Mouse (Mus musculus): Measurements from ENCODE around the gene Rnh1. TPM values are rescaled to one million over a fixed set of nuclear protein-coding genes. Genes with fewer than 3 reads are reported as not detected.
A peak's percentile ranks its signal among the peaks of the same experiment; 100 is the strongest.

Rnh1 gene
- polyA plus RNA-seq, 1 experiment: 38.8 TPM

DNA sequence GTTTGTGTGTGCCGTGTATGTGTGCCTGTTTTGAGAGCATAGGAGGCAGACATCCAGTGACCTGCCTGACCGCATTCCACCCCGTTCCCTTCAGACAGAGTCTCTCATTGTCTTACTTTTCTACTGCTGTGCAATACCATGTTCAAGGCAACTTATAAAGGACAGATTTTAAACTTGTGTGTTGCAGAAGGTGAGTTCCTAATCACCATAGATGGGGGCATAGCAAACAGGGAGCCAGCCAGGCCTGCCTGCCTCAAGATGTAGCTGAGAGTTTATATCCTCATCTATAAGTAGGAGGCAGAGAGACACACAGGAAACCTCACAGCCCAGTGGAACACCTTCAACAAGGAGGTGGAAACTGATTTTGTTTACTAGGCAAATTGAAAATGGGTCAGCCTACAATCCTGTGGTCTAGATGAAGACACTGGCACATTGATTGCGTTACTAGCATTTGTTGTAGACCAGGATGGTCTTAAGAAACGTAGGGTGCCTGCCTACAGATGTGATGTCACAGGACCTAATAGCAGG, 730 bp upstream of the Rnh1 start:
- no peak for TF ChIP-seq POLR2A (IDR thresholded peaks at IDR 0.05; ENCODE audit: extremely low read depth, insufficient read depth, low read length)
- TF ChIP-seq CTCF (IDR thresholded peaks at IDR 0.05; ENCODE audit: extremely low read depth, insufficient read depth, low read length): no peak
- Histone ChIP-seq H3K27ac (ENCODE audit: insufficient read depth, low read length) (no peak overlapping the region), H3K4me3 (ENCODE audit: insufficient read depth, low read length) (peak overlapping the region; percentile 58; the same call in 1 of the 2 replicates), H3K4me1 (ENCODE audit: control insufficient read depth, insufficient read depth, low read length) (peaks cover 3% of the 10 kb centered on the region)

DNA sequence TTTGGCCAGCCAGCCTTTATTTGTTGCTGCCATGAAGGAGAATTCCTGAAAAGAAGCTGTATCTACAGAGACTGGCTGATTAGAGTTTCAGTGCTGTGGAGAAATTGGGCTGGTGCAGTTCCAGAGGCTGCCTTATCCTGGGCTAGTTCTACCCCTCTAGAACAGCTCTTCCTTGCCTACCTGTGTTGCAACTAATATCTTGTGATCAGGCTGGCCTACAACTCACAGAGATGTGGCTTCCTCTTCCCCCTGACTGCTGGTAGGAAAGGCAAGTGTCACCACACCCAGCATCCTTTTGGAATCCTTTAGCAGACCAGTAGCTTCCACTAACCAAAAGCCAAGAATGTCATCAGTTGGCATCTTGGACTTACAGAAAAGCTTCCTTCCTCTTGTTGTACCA, 2.8 kb downstream of the Rnh1 start:
- H3K4me1 ChIP-seq (ENCODE audit: control insufficient read depth, insufficient read depth, low read length): peaks cover 3% of the 10 kb centered on the region
- no peak overlapping the region for H3K4me3 ChIP-seq (ENCODE audit: insufficient read depth, low read length)
- TF ChIP-seq POLR2A (IDR thresholded peaks at IDR 0.05; ENCODE audit: extremely low read depth, insufficient read depth, low read length) (no peak), CTCF (IDR thresholded peaks at IDR 0.05; ENCODE audit: extremely low read depth, insufficient read depth, low read length) (no peak)
- no peak overlapping the region for H3K27ac ChIP-seq (ENCODE audit: insufficient read depth, low read length)

DNA sequence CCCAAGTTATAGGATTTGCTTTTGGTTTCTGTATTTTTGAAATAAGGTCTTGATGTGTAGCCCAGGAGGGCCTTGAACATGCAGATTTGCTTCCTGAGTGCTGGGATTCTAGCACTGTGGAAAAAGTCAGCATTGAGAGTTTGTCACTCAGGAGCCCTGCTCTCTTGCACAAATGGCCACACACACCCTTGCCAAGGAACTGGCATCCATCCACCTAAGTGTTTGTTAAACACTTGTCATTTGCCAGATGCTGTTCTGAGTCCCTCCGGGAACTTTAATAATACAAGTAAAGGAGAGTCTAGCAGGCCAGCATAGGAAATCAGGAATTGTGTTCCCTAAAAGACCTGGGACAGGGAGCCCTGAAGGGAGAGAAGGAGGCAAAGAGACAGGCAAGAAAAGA, 3.4 kb downstream of the Rnh1 start:
- TF ChIP-seq CTCF (IDR thresholded peaks at IDR 0.05; ENCODE audit: extremely low read depth, insufficient read depth, low read length): no peak
- TF ChIP-seq POLR2A (IDR thresholded peaks at IDR 0.05; ENCODE audit: extremely low read depth, insufficient read depth, low read length): no peak
- peaks cover 3% of the 10 kb centered on the region for H3K4me1 ChIP-seq (ENCODE audit: control insufficient read depth, insufficient read depth, low read length)
- no peak overlapping the region for H3K27ac ChIP-seq (ENCODE audit: insufficient read depth, low read length)
- H3K4me3 ChIP-seq (ENCODE audit: insufficient read depth, low read length): no peak overlapping the region

DNA sequence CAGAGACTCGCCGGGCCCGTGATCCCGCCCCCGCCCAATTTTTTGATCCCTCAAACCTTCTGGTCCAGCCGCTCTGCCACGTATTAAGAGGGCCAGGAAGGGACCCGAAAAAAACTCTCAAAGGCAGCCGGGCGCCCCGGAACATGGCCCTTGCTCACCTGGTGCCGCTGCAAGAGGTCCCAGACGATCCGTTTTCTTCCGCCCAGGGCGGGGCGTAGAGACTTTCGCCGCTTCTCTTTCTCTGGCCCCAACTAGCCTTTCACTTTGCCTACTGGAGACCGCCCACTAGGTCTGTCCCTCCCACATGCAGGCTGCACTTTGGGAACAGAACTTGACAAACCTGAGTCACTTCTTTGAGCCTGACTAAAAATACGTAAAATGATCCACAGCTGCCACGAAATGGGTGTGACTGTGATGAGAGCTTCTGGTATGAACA, 4.1 kb downstream of the Rnh1 start:
- Histone ChIP-seq H3K4me1 (ENCODE audit: control insufficient read depth, insufficient read depth, low read length) (peaks cover 3% of the 10 kb centered on the region), H3K27ac (ENCODE audit: insufficient read depth, low read length) (peak overlapping the region; percentile 2; the same call in 1 of the 2 replicates), H3K4me3 (ENCODE audit: insufficient read depth, low read length) (peak overlapping the region; percentile 40)
- TF ChIP-seq POLR2A (IDR thresholded peaks at IDR 0.05; ENCODE audit: extremely low read depth, insufficient read depth, low read length) (no peak), CTCF (IDR thresholded peaks at IDR 0.05; ENCODE audit: extremely low read depth, insufficient read depth, low read length) (no peak)

DNA sequence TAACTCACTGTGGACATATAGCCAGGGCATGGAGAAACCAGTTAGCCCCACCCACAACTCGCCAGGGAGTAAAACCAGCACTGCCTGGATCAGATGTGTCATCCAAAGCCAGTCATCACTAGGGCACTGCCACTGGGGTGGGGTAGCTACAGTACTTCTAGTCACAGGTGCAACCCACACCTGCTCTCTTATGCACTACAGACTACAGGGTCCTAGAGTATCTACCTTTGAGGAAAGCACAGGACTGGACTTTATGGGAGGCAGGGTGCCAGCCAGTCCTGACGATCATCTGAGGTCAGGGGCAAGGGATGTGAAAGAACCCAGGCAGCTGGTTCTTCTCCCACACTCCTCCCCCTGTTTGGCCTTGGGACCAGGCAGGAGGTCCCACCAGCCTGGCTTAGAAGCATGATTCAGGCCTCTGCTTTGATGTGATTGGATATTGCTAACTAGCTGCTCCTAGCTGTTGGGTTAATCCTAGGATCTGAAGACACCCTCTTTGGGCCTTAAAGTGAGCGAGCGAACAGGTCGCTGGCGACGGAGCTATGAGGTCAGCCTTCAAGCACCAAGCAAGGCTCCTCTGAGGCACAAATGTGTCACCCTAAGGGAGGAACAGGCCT, 4.6 kb downstream of the Rnh1 start:
- TF ChIP-seq POLR2A (IDR thresholded peaks at IDR 0.05; ENCODE audit: extremely low read depth, insufficient read depth, low read length) (no peak), CTCF (IDR thresholded peaks at IDR 0.05; ENCODE audit: extremely low read depth, insufficient read depth, low read length) (no peak)
- Histone ChIP-seq H3K4me3 (ENCODE audit: insufficient read depth, low read length) (peak overlapping the region; percentile 40), H3K4me1 (ENCODE audit: control insufficient read depth, insufficient read depth, low read length) (no peaks in the 10 kb centered on the region), H3K27ac (ENCODE audit: insufficient read depth, low read length) (peak overlapping the region; percentile 2)

DNA sequence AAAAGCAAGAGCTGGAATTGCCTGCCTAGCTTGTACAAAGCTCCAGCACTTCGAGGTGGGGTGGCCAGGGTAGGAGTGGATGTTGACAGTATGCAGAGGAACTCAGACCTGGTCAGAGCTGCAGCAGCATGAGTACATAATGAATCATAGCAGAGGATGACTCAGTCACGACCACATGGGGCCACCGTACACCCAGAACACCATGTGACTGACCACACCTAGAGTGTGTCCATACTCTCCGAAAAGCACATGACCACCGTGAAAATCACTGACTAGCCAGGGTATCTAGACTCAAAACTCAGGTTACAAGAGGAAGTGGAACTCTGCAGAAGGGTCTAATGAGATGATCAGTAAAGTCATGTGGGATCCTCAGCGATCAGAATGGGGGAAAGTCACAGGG, 7.8 kb downstream of the Rnh1 start:
- H3K4me1 ChIP-seq (ENCODE audit: control insufficient read depth, insufficient read depth, low read length): no peaks in the 10 kb centered on the region
- H3K4me3 ChIP-seq (ENCODE audit: insufficient read depth, low read length): no peak overlapping the region
- TF ChIP-seq CTCF (IDR thresholded peaks at IDR 0.05; ENCODE audit: extremely low read depth, insufficient read depth, low read length): no peak
- no peak for TF ChIP-seq POLR2A (IDR thresholded peaks at IDR 0.05; ENCODE audit: extremely low read depth, insufficient read depth, low read length)
- no peak overlapping the region for H3K27ac ChIP-seq (ENCODE audit: insufficient read depth, low read length)

DNA sequence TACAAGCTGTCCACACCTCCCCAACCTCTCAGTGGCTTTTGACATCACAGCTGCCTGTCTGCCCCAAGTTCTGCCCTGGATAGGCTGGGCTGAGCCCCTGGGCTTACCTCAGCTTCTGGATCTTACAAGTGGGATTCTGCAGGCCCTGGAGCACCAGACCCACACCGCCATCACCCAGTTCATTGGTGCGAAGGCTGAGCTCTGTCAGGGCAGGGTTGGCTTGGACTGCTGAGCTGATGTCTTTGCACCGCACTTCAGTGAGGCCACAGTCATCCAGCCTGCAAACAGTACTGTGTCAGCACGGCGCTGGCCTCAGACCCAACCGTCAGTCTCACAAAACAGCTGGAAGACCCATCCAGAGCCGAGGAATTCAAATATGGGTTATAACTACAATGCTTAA, 8.3 kb downstream of the Rnh1 start:
- H3K4me1 ChIP-seq (ENCODE audit: control insufficient read depth, insufficient read depth, low read length): no peaks in the 10 kb centered on the region
- TF ChIP-seq POLR2A (IDR thresholded peaks at IDR 0.05; ENCODE audit: extremely low read depth, insufficient read depth, low read length): no peak
- TF ChIP-seq CTCF (IDR thresholded peaks at IDR 0.05; ENCODE audit: extremely low read depth, insufficient read depth, low read length): no peak
- H3K4me3 ChIP-seq (ENCODE audit: insufficient read depth, low read length): no peak overlapping the region
- H3K27ac ChIP-seq (ENCODE audit: insufficient read depth, low read length): no peak overlapping the region

DNA sequence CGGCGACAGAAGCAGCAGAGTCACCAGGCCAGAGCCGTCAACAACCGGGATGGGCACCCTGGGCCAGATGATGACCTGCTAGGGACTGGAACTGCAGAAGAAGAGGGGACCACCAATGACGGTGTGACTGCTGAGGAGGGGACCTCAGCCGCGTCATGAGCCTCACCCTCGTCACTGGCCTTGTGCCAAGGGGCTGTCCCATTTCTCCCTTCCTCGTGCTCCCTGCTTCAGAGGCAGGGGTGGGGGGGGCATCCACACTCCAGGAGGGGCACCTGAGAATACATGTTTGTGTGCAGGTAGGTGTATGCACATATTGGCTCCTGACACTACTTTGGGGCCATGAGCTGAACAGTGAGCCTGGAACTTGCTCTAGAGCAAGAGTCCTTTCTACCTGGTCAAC, 17.3 kb downstream of the Rnh1 start:
- TF ChIP-seq POLR2A (IDR thresholded peaks at IDR 0.05; ENCODE audit: extremely low read depth, insufficient read depth, low read length): no peak
- no peak for TF ChIP-seq CTCF (IDR thresholded peaks at IDR 0.05; ENCODE audit: extremely low read depth, insufficient read depth, low read length)
- H3K4me3 ChIP-seq (ENCODE audit: insufficient read depth, low read length): no peak overlapping the region

DNA sequence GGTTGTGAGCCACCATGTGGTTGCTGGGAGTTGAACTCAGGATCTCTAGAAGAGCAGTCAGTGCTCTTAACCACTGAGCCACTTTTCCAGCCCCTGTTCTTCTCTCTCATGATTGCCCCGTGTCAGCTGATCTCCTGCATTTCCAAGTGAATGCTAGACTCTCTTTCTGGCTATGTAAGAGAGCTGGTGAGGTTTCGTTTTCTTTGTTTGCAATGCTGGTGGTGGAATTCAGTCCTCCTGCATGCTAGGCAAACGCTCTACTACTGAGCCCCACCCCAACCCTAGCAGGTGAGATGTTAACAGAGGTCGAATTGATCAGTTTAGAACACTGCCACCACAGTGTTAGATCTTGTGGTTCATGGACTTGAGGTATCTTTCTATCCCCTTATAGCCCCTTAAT, 24.0 kb downstream of the Rnh1 start:
- 0 out of 2 replicates have a peak, but pooled peaks cover 1% of the 10 kb centered on the region for H3K4me1 ChIP-seq (ENCODE audit: control insufficient read depth, insufficient read depth, low read length)
- TF ChIP-seq POLR2A (IDR thresholded peaks at IDR 0.05; ENCODE audit: extremely low read depth, insufficient read depth, low read length): no peak
- no peak for TF ChIP-seq CTCF (IDR thresholded peaks at IDR 0.05; ENCODE audit: extremely low read depth, insufficient read depth, low read length)
- H3K4me3 ChIP-seq (ENCODE audit: insufficient read depth, low read length): no peak overlapping the region
- no peak overlapping the region for H3K27ac ChIP-seq (ENCODE audit: insufficient read depth, low read length)

More for the DNA sequence above, 17.3 kb downstream of the Rnh1 start:
- no peaks in the 10 kb centered on the region for H3K4me1 ChIP-seq (ENCODE audit: control insufficient read depth, insufficient read depth, low read length)
- no peak overlapping the region for H3K27ac ChIP-seq (ENCODE audit: insufficient read depth, low read length)

DNA sequence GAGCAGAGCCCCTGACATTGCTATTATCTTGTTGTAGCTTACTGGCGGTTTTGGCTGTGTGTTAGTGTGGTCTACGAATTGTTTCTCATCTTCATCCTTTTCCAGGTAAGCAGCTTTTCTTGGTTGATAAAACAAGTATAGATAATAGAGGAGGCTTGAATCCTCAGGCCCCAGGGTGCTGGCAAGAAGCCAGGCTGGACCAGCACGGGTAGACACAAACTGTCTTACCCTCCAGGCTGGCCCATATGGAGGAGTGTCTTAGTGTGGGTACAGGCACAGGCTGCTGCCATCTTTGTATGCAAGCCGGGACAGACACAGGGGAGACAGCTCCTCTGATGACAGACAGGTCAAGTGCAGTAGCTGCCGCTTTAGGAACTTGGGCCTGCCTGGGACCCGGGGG, 25.6 kb downstream of the Rnh1 start:
- Histone ChIP-seq H3K4me3 (ENCODE audit: insufficient read depth, low read length) (no peak overlapping the region), H3K27ac (ENCODE audit: insufficient read depth, low read length) (no peak overlapping the region), H3K4me1 (ENCODE audit: control insufficient read depth, insufficient read depth, low read length) (0 out of 2 replicates have a peak, but pooled peaks cover 1% of the 10 kb centered on the region)
- TF ChIP-seq POLR2A (IDR thresholded peaks at IDR 0.05; ENCODE audit: extremely low read depth, insufficient read depth, low read length) (no peak), CTCF (IDR thresholded peaks at IDR 0.05; ENCODE audit: extremely low read depth, insufficient read depth, low read length) (no peak)

All from cortical plate, adult 2 months (tissue).